Mouse (Mus musculus) heart, postnatal 0 days (tissue): ENCODE data around the gene Fbxo5. TPM values are rescaled to one million over a fixed set of nuclear protein-coding genes. Genes with fewer than 3 reads are reported as not detected.

Experiments
- ATAC-seq: fragments of 200-750 bp; cut with Nextera tagmentation; 2 replicates; pipeline ENCODE4 v1.8.0; 2017; ENCODE audit warnings: low read depth, moderate number of reproducible peaks, moderate library complexity; ENCODE audit not compliant: insufficient read depth
- DNase-seq: peaks from one replicate; pipeline ENCODE4 v3.0.0-alpha.2; 2016; ENCODE audit warnings: low spot score
- H3K27ac ChIP-seq: fragments of 300-500 bp; sonication (generic); 2 replicates; pipeline ENCODE4 v1.5.1; 2014; ENCODE audit warnings: low read depth, mild to moderate bottlenecking
- H3K27me3 ChIP-seq: fragments of 300-500 bp; sonication (generic); 2 replicates; pipeline ENCODE4 v1.6.1; 2014; ENCODE audit warnings: low read length, mixed read lengths; ENCODE audit not compliant: control insufficient read depth, insufficient read depth
- H3K36me3 ChIP-seq: fragments of 300-500 bp; sonication (generic); replicated peaks from 2 replicates; pipeline ENCODE4 v1.6.1; 2014; ENCODE audit warnings: low read length, mixed read lengths; ENCODE audit not compliant: control insufficient read depth, insufficient read depth
- H3K4me1 ChIP-seq: fragments of 300-500 bp; sonication (generic); 2 replicates; pipeline ENCODE4 v1.6.1; 2014; ENCODE audit warnings: antibody characterized with exemption; ENCODE audit not compliant: control insufficient read depth, insufficient read depth
- H3K4me2 ChIP-seq: fragments of 300-500 bp; sonication (generic); 2 replicates; pipeline ENCODE4 v1.6.1; 2014; ENCODE audit warnings: low read depth, mild to moderate bottlenecking, low read length, moderate library complexity
- H3K4me3 ChIP-seq: fragments of 300-500 bp; sonication (generic); 2 replicates; pipeline ENCODE4 v1.5.1; 2014; ENCODE audit warnings: low read depth, low read length
- H3K9ac ChIP-seq: fragments of 300-500 bp; sonication (generic); replicated peaks from 2 replicates; pipeline ENCODE4 v1.6.1; 2014; ENCODE audit warnings: low read depth, low read length, mixed read lengths
- H3K9me3 ChIP-seq: fragments of 300-500 bp; sonication (generic); replicated peaks from 2 replicates; pipeline ENCODE4 v1.6.1; 2016; ENCODE audit warnings: low read length; ENCODE audit not compliant: control insufficient read depth
- CTCF ChIP-seq: IDR thresholded peaks from 2 replicates; pipeline ENCODE4 v1.5.1; 2016; ENCODE audit warnings: antibody characterized with exemption, control low read depth, low read depth
- EP300 ChIP-seq: IDR thresholded peaks from 2 replicates; pipeline ENCODE4 v1.6.1; 2016; ENCODE audit warnings: antibody characterized with exemption, low read depth
- WGBS: fragments of 180-500 bp; shearing (Covaris S2); extraction: QIAGEN DNeasy Blood & Tissue Kit; methylation state at CpG from one replicate; pipeline ENCODE4 v1.1.7; 2014; 5-methylcytosine and 5-hydroxymethylcytosine counted together
- polyA plus RNA-seq: library from polyadenylated mRNA; unstranded; fragments of >200 nt; fragmentation: Nextera tagmentation; extraction: Ambion mirVana; gene quantifications from 2 replicates; pipeline ENCODE4 v1.2.1, GENCODE M21; 2015
- total RNA-seq: library from RNA; depleted of rRNA; stranded (reverse); fragments of >200 nt; gene quantifications from 2 replicates; pipeline ENCODE4 v1.2.3, GENCODE M21; 2014; ENCODE audit warnings: low replicate concordance

The Fbxo5 gene
- total and polyA plus RNA-seq, 2 experiments from 2014 or later, result 11.0 to 12.7 TPM

DNA sequence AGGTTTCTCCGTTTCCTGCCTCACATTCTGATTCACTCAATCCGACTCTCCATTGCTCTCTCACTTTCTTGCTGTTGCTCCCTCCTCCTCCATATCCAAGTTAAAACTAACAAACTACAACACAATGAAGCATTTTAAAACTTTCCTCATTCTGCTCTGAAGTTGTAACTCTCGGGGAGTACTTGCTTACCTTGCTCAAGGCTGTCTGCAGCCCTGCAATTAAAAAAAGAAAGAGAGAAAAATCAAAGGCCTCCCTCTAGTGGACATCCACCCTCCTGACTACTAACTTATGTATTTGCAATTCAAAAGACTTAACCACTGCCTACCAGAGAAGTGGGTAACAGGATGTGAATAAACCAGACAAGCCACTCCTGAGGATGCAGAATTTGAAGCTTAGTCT, 19.4 kb upstream of the Fbxo5 start:
- peaks cover 5% of the 10 kb centered on the region for H3K36me3 ChIP-seq
- peaks cover 11% of the 10 kb centered on the region for H3K4me1 ChIP-seq
- DNase-seq, result peak; percentile 86
- peak overlapping the region; percentile 18; the same call in 1 of the 2 replicates for H3K9ac ChIP-seq
- H3K9me3 ChIP-seq, result no peaks in the 10 kb centered on the region
- no peak for ATAC-seq
- WGBS, result 2% methylated on average over 3 of the region's 3 CpGs
- peak overlapping the region; percentile 83 for H3K4me3 ChIP-seq
- peak overlapping the region; percentile 88 for H3K4me2 ChIP-seq
- TF ChIP-seq CTCF (peak; percentile 66), EP300 (no peak)
- peak overlapping the region; percentile 93 for H3K27ac ChIP-seq
- no peaks in the 10 kb centered on the region for H3K27me3 ChIP-seq

GRCm38 (mm10) chr10:5823740-5824491, 18.5 kb upstream of the Fbxo5 start, which contains the start of gene Mtrf1l:
TSS of gene Mtrf1l (minus strand) at chr10:5823910.
- 0% methylated on average over 47 of the region's 47 CpGs for WGBS

GRCm38 (mm10) chr10:5823291-5823739, 17.9 kb upstream of the Fbxo5 start:
- Histone ChIP-seq H3K9me3 (no peaks in the 10 kb centered on the region), H3K4me2 (peak overlapping the region; percentile 88), H3K27ac (peak overlapping the region; percentile 93), H3K4me1 (peaks cover 11% of the 10 kb centered on the region), H3K36me3 (peaks cover 19% of the 10 kb centered on the region), H3K27me3 (no peaks in the 10 kb centered on the region), H3K4me3 (peak overlapping the region; percentile 83), H3K9ac (peak overlapping the region; percentile 93)
- ATAC-seq (no peak; the same call in 1 of the 2 replicates), DNase-seq (no peak)
- TF ChIP-seq EP300 (no peak), CTCF (no peak)
- under 1% methylated on average over 37 of the region's 37 CpGs for WGBS

More at GRCm38 (mm10) chr10:5823740-5824491, 18.5 kb upstream of the Fbxo5 start, which contains the start of gene Mtrf1l:
- H3K27ac ChIP-seq, result peak within 1 kb of the TSS; percentile 93
- peak; percentile 96 for ATAC-seq
- H3K9ac ChIP-seq, result peak within 1 kb of the TSS; percentile 93
- peaks cover 13% of the 10 kb centered on the region for H3K36me3 ChIP-seq
- peak within 1 kb of the TSS; percentile 83 for H3K4me3 ChIP-seq
- H3K9me3 ChIP-seq, result no peaks in the 10 kb centered on the region
- TF ChIP-seq CTCF, result peak; percentile 29; the same call in 1 of the 2 replicates
- no peak for TF ChIP-seq EP300
- peak within 1 kb of the TSS; percentile 88 for H3K4me2 ChIP-seq
- no peaks in the 10 kb centered on the region for H3K27me3 ChIP-seq
- H3K4me1 ChIP-seq, result peaks cover 11% of the 10 kb centered on the region
- peak; percentile 97 for DNase-seq

- Histone ChIP-seq H3K9ac (no peak overlapping the region), H3K4me3 (no peak overlapping the region), H3K4me1 (peaks cover 11% of the 10 kb centered on the region), H3K36me3 (peaks cover 58% of the 10 kb centered on the region), H3K27me3 (no peaks in the 10 kb centered on the region), H3K9me3 (no peaks in the 10 kb centered on the region), H3K27ac (no peak overlapping the region), H3K4me2 (no peak overlapping the region)
- 88% methylated on average over 3 of the region's 3 CpGs for WGBS
- no peak for DNase-seq
- no peak for ATAC-seq
- TF ChIP-seq EP300 (no peak), CTCF (no peak)
Observed at GRCm38 (mm10) chr10:5818772-5819171, 13.4 kb upstream of the Fbxo5 start.

DNA sequence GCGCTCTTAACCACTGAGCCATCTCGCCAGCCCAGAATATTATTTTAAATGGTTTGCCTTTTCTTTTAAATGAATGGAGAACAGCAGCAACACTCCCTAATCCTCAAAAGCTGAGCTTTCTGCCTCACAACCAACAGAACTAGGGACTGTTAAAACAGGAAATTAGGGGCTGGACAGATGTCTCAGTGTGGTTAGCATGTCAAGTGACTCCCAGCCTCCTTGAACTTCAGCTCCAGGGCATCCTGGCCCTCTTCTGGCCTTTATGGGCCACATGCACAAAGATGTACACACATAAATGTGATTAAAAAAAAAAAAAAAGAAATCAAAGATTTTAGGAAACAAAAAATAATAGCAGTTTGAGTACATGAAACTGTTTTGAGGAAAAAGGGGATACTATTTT, 10.6 kb upstream of the Fbxo5 start:
- Histone ChIP-seq H3K27me3 (no peaks in the 10 kb centered on the region), H3K36me3 (peaks cover 83% of the 10 kb centered on the region), H3K4me3 (no peak overlapping the region), H3K9me3 (no peaks in the 10 kb centered on the region), H3K9ac (no peak overlapping the region), H3K4me1 (no peaks in the 10 kb centered on the region), H3K27ac (no peak overlapping the region), H3K4me2 (no peak overlapping the region)
- no peak for TF ChIP-seq CTCF
- TF ChIP-seq EP300, result no peak
- WGBS, result 98% methylated on average over 2 of the region's 2 CpGs
- DNase-seq (no peak), ATAC-seq (no peak)
